Mouse (Mus musculus) MEL (cell line): Measurements from ENCODE around the gene Slc7a8. TPM values are rescaled to one million over a fixed set of nuclear protein-coding genes. Genes with fewer than 3 reads are reported as not detected.
A peak's percentile ranks its signal among the peaks of the same experiment; 100 is the strongest.

ENCODE experiments used
- DNase-seq: peaks from one replicate; pipeline ENCODE4 v3.0.0; 2011; ENCODE audit warnings: low read depth, low spot score
- H3K27ac ChIP-seq: 2 replicates; pipeline ENCODE4 v1.5.1; 2012; ENCODE audit warnings: low read depth, mild to moderate bottlenecking, control low read depth, low read length, moderate library complexity; ENCODE audit not compliant: control insufficient read depth
- H3K27me3 ChIP-seq, 2 experiments: fragments of 150-350 bp in 1 of 2; sonication (generic) in 1 of 2; 2 replicates each; pipeline ENCODE4 v1.6.1; 2012; ENCODE audit warnings: low read length in 2 of 2, mild to moderate bottlenecking in 2 of 2, improper control_type of control experiment in 1 of 2, moderate library complexity in 1 of 2; ENCODE audit not compliant: insufficient read depth in 2 of 2, control insufficient read depth in 1 of 2
- H3K36me3 ChIP-seq, 2 experiments: 2 replicates each; pipeline ENCODE4 v1.6.1; 2012 to 2014; ENCODE audit warnings: low read length in 2 of 2, improper control_type of control experiment in 1 of 2, inconsistent platforms in 1 of 2, mild to moderate bottlenecking in 1 of 2; ENCODE audit not compliant: insufficient read depth in 2 of 2, control insufficient read depth in 1 of 2
- H3K4me1 ChIP-seq, 2 experiments: fragments of 150-350 bp in 1 of 2; sonication (generic) in 1 of 2; 2 replicates each; pipeline ENCODE4 v1.6.1; 2012; ENCODE audit warnings: low read length in 2 of 2, improper control_type of control experiment in 1 of 2, mild to moderate bottlenecking in 1 of 2; ENCODE audit not compliant: insufficient read depth in 2 of 2, control insufficient read depth in 1 of 2
- H3K4me3 ChIP-seq, 2 experiments: fragments of 150-350 bp in 1 of 2; sonication (generic) in 1 of 2; 2 replicates each; pipeline ENCODE4 v1.5.1; 2012; ENCODE audit warnings: low read depth in 2 of 2, low read length in 2 of 2, mild to moderate bottlenecking in 2 of 2, moderate library complexity in 2 of 2, control low read depth in 1 of 2, improper control_type of control experiment in 1 of 2; ENCODE audit not compliant: control insufficient read depth in 1 of 2, insufficient read depth in 1 of 2
- H3K79me2 ChIP-seq: 2 replicates; pipeline ENCODE4 v1.6.1; 2012; ENCODE audit warnings: mild to moderate bottlenecking, low read length, moderate library complexity; ENCODE audit not compliant: control insufficient read depth, poor library complexity, insufficient read depth
- H3K9ac ChIP-seq: 2 replicates; pipeline ENCODE4 v1.6.1; 2012; ENCODE audit warnings: low read depth, mild to moderate bottlenecking, control low read depth, low read length, moderate library complexity; ENCODE audit not compliant: control insufficient read depth, poor library complexity, severe bottlenecking
- H3K9me3 ChIP-seq: fragments of 150-350 bp; sonication (generic); replicated peaks from 2 replicates; pipeline ENCODE4 v1.6.1; 2012; ENCODE audit warnings: mild to moderate bottlenecking, low read length, improper control_type of control experiment, moderate library complexity; ENCODE audit not compliant: insufficient read depth
- BHLHE40 ChIP-seq: IDR thresholded peaks from 2 replicates; pipeline ENCODE4 v1.6.1; 2012; ENCODE audit warnings: low read depth, mild to moderate bottlenecking, inconsistent platforms, low read length, improper control_type of control experiment, borderline replicate concordance
- CHD1 ChIP-seq: IDR thresholded peaks from 2 replicates; pipeline ENCODE4 v1.6.1; 2012; ENCODE audit warnings: low read depth, mild to moderate bottlenecking, inconsistent platforms, low read length, improper control_type of control experiment
- EP300 ChIP-seq, 2 experiments: IDR thresholded peaks; 2 replicates each; pipeline ENCODE4 v1.6.1; 2011; ENCODE audit warnings: improper control_type of control experiment in 2 of 2, low read length in 2 of 2, low read depth in 1 of 2, mild to moderate bottlenecking in 1 of 2
- ETS1 ChIP-seq: IDR thresholded peaks from 2 replicates; pipeline ENCODE4 v1.6.1; 2012; ENCODE audit warnings: low read depth, mild to moderate bottlenecking, inconsistent platforms, low read length, improper control_type of control experiment, moderate library complexity
- GATA1 ChIP-seq: IDR thresholded peaks from 2 replicates; pipeline ENCODE4 v1.6.1; 2011; ENCODE audit warnings: low read depth, low read length, improper control_type of control experiment
- HCFC1 ChIP-seq: IDR thresholded peaks from 2 replicates; pipeline ENCODE4 v1.6.1; 2012; ENCODE audit warnings: low read depth, mild to moderate bottlenecking, inconsistent platforms, low read length, improper control_type of control experiment, moderate library complexity
- JUND ChIP-seq: IDR thresholded peaks from 2 replicates; pipeline ENCODE4 v1.6.1; 2011; ENCODE audit warnings: low read depth, mild to moderate bottlenecking, improper control_type of control experiment, low read length
- KAT2A ChIP-seq: conservative IDR thresholded peaks from 2 replicates; pipeline ENCODE4 v1.6.1; 2012; ENCODE audit warnings: low read depth, low read length, improper control_type of control experiment, inconsistent platforms
- MAFK ChIP-seq: IDR thresholded peaks from 2 replicates; pipeline ENCODE4 v1.6.1; 2011; ENCODE audit warnings: low read depth, mild to moderate bottlenecking, low read length, improper control_type of control experiment, borderline replicate concordance
- MAX ChIP-seq: IDR thresholded peaks from 2 replicates; pipeline ENCODE4 v1.6.1; 2011; ENCODE audit warnings: low read length, improper control_type of control experiment
- MXI1 ChIP-seq: IDR thresholded peaks from 2 replicates; pipeline ENCODE4 v1.6.1; 2011; ENCODE audit warnings: mild to moderate bottlenecking, low read depth, low read length, improper control_type of control experiment
- MYB ChIP-seq: IDR thresholded peaks from 2 replicates; pipeline ENCODE4 v1.6.1; 2011; ENCODE audit warnings: mild to moderate bottlenecking, low read depth, low read length, improper control_type of control experiment
- NRF1 ChIP-seq: IDR thresholded peaks from 2 replicates; pipeline ENCODE4 v1.6.1; 2014; ENCODE audit warnings: low read depth, mild to moderate bottlenecking, inconsistent platforms, low read length, improper control_type of control experiment, moderate library complexity; ENCODE audit not compliant: poor library complexity, insufficient read depth, severe bottlenecking
- POLR2AphosphoS5 ChIP-seq: IDR thresholded peaks from 2 replicates; pipeline ENCODE4 v1.6.1; 2012; ENCODE audit warnings: low read depth, borderline replicate concordance, mild to moderate bottlenecking, inconsistent platforms, low read length, moderate library complexity, mixed read lengths
- RCOR1 ChIP-seq: IDR thresholded peaks from 2 replicates; pipeline ENCODE4 v1.6.1; 2012; ENCODE audit warnings: low read depth, mild to moderate bottlenecking, inconsistent platforms, low read length, improper control_type of control experiment
- SIN3A ChIP-seq: IDR thresholded peaks from 2 replicates; pipeline ENCODE4 v1.6.1; 2012; ENCODE audit warnings: low read length, improper control_type of control experiment, inconsistent platforms
- SMC3 ChIP-seq: IDR thresholded peaks from 2 replicates; pipeline ENCODE4 v1.6.1; 2011; ENCODE audit warnings: low read depth, low read length, improper control_type of control experiment
- TAL1 ChIP-seq: IDR thresholded peaks from 2 replicates; pipeline ENCODE4 v1.6.1; 2012; ENCODE audit warnings: mild to moderate bottlenecking, inconsistent platforms, low read length, moderate library complexity, mixed read lengths
- TCF12 ChIP-seq: IDR thresholded peaks from 2 replicates; pipeline ENCODE4 v1.6.1; 2014; ENCODE audit warnings: low read depth, mild to moderate bottlenecking, inconsistent platforms, low read length, improper control_type of control experiment, moderate library complexity
- ZKSCAN1 ChIP-seq: IDR thresholded peaks from 2 replicates; pipeline ENCODE4 v1.6.1; 2012; ENCODE audit warnings: low read depth, mild to moderate bottlenecking, inconsistent platforms, low read length, improper control_type of control experiment, moderate library complexity
- ZMIZ1 ChIP-seq: IDR thresholded peaks from 2 replicates; pipeline ENCODE4 v1.6.1; 2012; ENCODE audit warnings: low read depth, mild to moderate bottlenecking, inconsistent platforms, low read length, improper control_type of control experiment, moderate library complexity
- polyA plus RNA-seq, 2 experiments: library from polyadenylated mRNA; stranded (reverse) in 1 of 2; unstranded in 1 of 2; fragments of >175 nt in 1 of 2; fragments of >200 nt in 1 of 2; gene quantifications; 2 replicates each; pipeline versions ENCODE4 v1.2.1 to v1.2.4; 2012; ENCODE audit warnings: low replicate concordance in 2 of 2, low read depth in 1 of 2; ENCODE audit not compliant: insufficient read length in 2 of 2, insufficient read depth in 1 of 2, missing spikeins in 1 of 2
- total RNA-seq: library from RNA; depleted of rRNA; stranded (reverse); fragments of 300-350 nt; gene quantifications from 2 replicates; pipeline ENCODE4 v1.2.3, GENCODE M21; 2012

The Slc7a8 gene
- total and polyA plus RNA-seq, 3 experiments = 0.08 to 0.29 TPM; not detected in 1

DNA sequence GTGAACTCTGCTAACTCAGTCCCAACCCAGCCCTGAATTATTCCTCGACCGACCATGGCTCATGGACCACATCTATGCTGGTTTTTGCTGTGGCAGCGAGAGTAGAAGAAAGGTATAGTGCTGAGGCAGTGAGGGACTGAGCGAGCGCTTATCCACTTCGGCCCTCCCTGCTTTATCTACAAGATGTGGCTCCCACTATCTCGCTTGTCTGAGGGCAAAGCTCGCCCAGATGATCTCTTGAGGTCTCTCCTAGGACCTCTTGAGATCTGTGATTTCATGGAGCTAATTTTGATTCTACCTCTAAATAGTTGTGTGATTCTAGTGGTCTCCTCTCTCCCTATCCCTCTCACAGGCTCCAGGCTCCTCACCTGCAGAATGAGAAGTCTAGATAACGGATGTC lies 72.7 kb downstream of the Slc7a8 start:
- H3K9ac ChIP-seq = no peak overlapping the region
- H3K36me3 ChIP-seq = peaks cover 0 to 11% of the 10 kb centered on the region in 2 experiments; a peak in 2 of 4 replicates
- TF ChIP-seq TCF12 (0 out of 2 replicates have a peak, but pooled peaks have one; percentile 46), MAX (no peak), HCFC1 (no peak), GATA1 (peak; percentile 64), EP300 (IDR thresholded peaks at IDR 0.05; ENCODE audit: low read depth in 1 of 2, low read length in 2 of 2) (0 out of 4 replicates have a peak, but pooled peaks of 1 of the 2 experiments have one; percentile 10), RCOR1 (peak; percentile 91)
- H3K79me2 ChIP-seq = no peaks in the 10 kb centered on the region
- H3K27me3 ChIP-seq = peaks cover 3% of the 10 kb centered on the region in 2 experiments; a peak in 2 of 4 replicates
- H3K4me1 ChIP-seq = peaks cover 7 to 27% of the 10 kb centered on the region in 2 experiments
- H3K4me3 ChIP-seq = no peak overlapping the region
- H3K27ac ChIP-seq = no peak overlapping the region
- no peaks in the 10 kb centered on the region for H3K9me3 ChIP-seq
- no peak for DNase-seq

DNA sequence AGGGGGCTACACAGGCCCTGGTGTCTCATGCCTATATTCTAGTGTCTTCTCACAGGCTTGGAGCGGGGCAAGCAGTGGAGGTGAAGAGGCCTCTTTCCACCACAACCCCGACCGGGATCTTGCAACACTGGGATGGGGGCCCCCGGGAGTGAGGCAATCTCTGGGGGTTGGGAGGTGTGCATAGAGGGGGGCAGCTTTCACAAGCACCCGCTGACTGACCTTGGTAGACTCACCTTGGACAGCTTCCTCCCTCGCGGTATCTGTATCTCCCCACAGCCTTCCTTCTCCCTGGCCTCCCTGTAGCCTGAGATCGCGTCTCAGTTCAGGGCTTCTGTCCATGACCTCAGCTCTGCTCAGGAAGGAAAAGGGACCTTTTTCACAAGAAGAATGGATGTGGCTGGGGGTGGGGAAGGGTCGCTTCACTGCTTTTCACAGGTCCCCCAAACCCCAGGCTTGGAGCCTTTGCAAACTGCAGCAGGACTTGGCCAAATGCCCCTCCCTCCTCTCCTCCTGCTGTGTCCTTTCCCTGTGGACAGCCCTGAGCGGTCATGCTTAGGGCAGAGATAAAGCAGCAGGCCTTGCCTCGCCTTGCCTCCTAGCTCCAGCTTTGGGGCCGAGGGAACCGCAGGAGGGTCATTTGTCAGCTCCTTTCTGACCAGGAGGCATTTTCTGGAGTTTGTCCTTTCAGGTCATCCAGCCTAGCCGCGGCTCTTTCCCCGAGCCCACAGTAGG lies 75.0 kb downstream of the Slc7a8 start:
- DNase-seq = peak; percentile 38
- H3K27ac ChIP-seq = no peak overlapping the region
- peaks cover 0 to 16% of the 10 kb centered on the region in 2 experiments; a peak in 2 of 4 replicates for H3K36me3 ChIP-seq
- peaks cover 11 to 35% of the 10 kb centered on the region in 2 experiments for H3K4me1 ChIP-seq
- peak overlapping the region in 1 of 2 experiments; percentile 5; a peak in 1 of 4 replicates for H3K4me3 ChIP-seq
- H3K79me2 ChIP-seq = no peaks in the 10 kb centered on the region
- no peak overlapping the region for H3K9ac ChIP-seq
- TF ChIP-seq BHLHE40 (no peak), EP300 (IDR thresholded peaks at IDR 0.05; ENCODE audit: low read depth in 1 of 2, low read length in 2 of 2) (0 out of 4 replicates have a peak, but pooled peaks of 1 of the 2 experiments have one; percentile 18), TCF12 (no peak)
- H3K27me3 ChIP-seq = peaks cover 3% of the 10 kb centered on the region in 2 experiments; a peak in 2 of 4 replicates
- no peaks in the 10 kb centered on the region for H3K9me3 ChIP-seq

DNA sequence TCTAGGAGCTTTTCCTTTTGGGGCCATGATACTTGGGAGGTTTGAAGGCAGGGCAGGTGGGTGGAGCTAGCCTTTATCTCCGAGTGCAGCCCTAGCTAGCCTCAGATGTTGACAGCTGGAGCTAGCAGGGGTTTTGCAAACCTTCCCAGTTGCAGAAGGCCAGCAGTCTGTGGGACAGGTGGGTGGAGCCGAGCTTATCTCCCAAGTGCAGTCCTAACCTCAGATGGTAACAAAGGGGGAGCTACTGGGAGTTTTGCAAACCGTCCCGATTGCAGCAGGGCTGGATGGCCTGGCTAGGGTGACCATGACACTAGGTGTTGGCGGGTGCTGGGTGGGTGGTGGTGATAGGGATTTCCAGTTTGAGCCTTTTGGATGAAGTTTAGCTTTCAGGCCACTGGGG lies 75.9 kb downstream of the Slc7a8 start:
- no peaks in the 10 kb centered on the region for H3K9me3 ChIP-seq
- H3K36me3 ChIP-seq = peaks cover 0 to 16% of the 10 kb centered on the region in 2 experiments; a peak in 2 of 4 replicates
- DNase-seq = peak; percentile 97
- peaks cover 11 to 35% of the 10 kb centered on the region in 2 experiments for H3K4me1 ChIP-seq
- H3K9ac ChIP-seq = no peak overlapping the region
- peak overlapping the region; percentile 3; the same call in 1 of the 2 replicates for H3K27ac ChIP-seq
- peaks cover 3% of the 10 kb centered on the region in 2 experiments; a peak in 2 of 4 replicates for H3K27me3 ChIP-seq
- H3K79me2 ChIP-seq = no peaks in the 10 kb centered on the region
- no peak overlapping the region for H3K4me3 ChIP-seq
- no peak for TF ChIP-seq POLR2AphosphoS5
- TF ChIP-seq GATA1 = peak; percentile 96
- TF ChIP-seq NRF1 = no peak
- TF ChIP-seq SMC3 = no peak
- peak; percentile 44; the same call in 1 of the 2 replicates for TF ChIP-seq BHLHE40
- TF ChIP-seq KAT2A = no peak
- peak; percentile 25; the same call in 1 of the 2 replicates for TF ChIP-seq MXI1
- peak; percentile 88 for TF ChIP-seq SIN3A
- TF ChIP-seq HCFC1 = 0 out of 2 replicates have a peak, but pooled peaks have one; percentile 32
- peak; percentile 81 for TF ChIP-seq MYB
- no peak for TF ChIP-seq ZMIZ1
- TF ChIP-seq ZKSCAN1 = no peak
- TF ChIP-seq CHD1 = no peak
- peak; percentile 88 to 98 for TF ChIP-seq EP300 (IDR thresholded peaks at IDR 0.05; ENCODE audit: low read depth in 1 of 2, low read length in 2 of 2)
- peak; percentile 99 for TF ChIP-seq TAL1
- TF ChIP-seq MAX = 0 out of 2 replicates have a peak, but pooled peaks have one; percentile 10
- TF ChIP-seq JUND = peak; percentile 23; the same call in 1 of the 2 replicates
- TF ChIP-seq ETS1 = peak; percentile 97
- TF ChIP-seq MAFK = peak; percentile 68; the same call in 1 of the 2 replicates
